ENCODE assay signal across 24 mouse cellular contexts in the genomic region with DNA sequence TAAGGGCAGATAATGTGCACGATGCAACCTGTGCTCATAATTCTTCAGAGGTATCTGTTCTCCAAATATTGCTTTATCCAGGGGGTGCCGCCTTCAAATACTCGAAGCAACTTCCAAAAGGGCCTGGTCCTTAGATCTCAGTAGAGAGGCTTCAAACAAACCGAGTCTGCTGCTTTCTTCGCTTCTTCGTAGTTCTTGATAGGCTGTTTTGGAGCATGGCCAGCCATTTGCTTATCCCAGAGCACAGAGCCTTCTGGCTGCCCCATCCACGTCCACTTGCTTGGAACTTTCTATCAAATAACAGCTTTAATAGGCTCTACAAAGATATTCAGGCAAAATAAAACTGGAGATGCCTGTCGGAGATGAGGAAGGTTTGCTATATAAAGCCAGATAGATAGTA. TPM values are rescaled to one million over a fixed set of nuclear protein-coding genes. Genes with fewer than 3 reads are reported as not detected.
DNase-seq lines count a peak whose midpoint lies in the region; ATAC-seq lines count a peak whose summit lies in the region.
"Had no signal": no experiment of that assay in that cellular context is flagged by ENCODE, and none has a peak within 500 bp of the region (broad histone marks: within the 10 kb centered on the region; RNA-seq: fewer than 3 reads in every experiment).

No protein-coding gene starts in this region.

- no peak overlapping the region for H3K9ac ChIP-seq in kidney, embryonic 16.5 days (replicated peaks; ENCODE audit: low read length)
- H3K9ac ChIP-seq: embryonic facial prominence, embryonic 13.5 days; heart, embryonic 15.5 days; hindbrain, embryonic 14.5 days had no signal

- no peak overlapping the region for H3K4me3 ChIP-seq in kidney, embryonic 16.5 days (ENCODE audit: low read length)
- H3K4me3 ChIP-seq: embryonic facial prominence, embryonic 13.5 days; forebrain, embryonic 10.5 days; gastrocnemius, adult 2 months; heart, embryonic 15.5 days; hindbrain, embryonic 10.5 days had no signal

- H3K9me3 ChIP-seq in kidney, embryonic 16.5 days (ENCODE audit: low read length): no peaks in the 10 kb centered on the region
- H3K9me3 ChIP-seq: embryonic facial prominence, embryonic 13.5 days; forebrain, embryonic 10.5 days; heart, embryonic 15.5 days; hindbrain, embryonic 10.5 days had no signal

- no peak overlapping the region for H3K27ac ChIP-seq in kidney, embryonic 16.5 days (ENCODE audit: low read length)
- H3K27ac ChIP-seq: embryonic facial prominence, embryonic 13.5 days; forebrain, embryonic 10.5 days; gastrocnemius, adult 2 months; heart, embryonic 15.5 days; hindbrain, embryonic 10.5 days; hindbrain, embryonic 14.5 days had no signal

- 57% methylated on average over 8 of the region's 8 CpGs for WGBS in kidney, embryonic 16.5 days

- peak; percentile 35 to 39 for DNase-seq in heart, adult 18-20 months
- DNase-seq in heart, adult 9 months (ENCODE audit: low spot score in 2 of 2): no peak
- DNase-seq in kidney, postnatal 10 days: peak; percentile 54
- DNase-seq in urinary bladder, postnatal 14 days (ENCODE audit: low spot score): peak; percentile 55
- DNase-seq in urinary bladder, adult 18-20 months (ENCODE audit: low spot score in 2 of 2): no peak
- no peak for DNase-seq in adrenal gland, postnatal 25 days
- DNase-seq: adrenal gland, postnatal 14 days; cerebellum, adult 18-20 months; cerebellum, adult 9-11 months; cerebellum, postnatal 36 days; gastrocnemius, adult 2 months; gastrocnemius, postnatal 25 days had no signal

- peaks cover 7% of the 10 kb centered on the region; the same call in 1 of the 2 replicates for H3K27me3 ChIP-seq in kidney, embryonic 16.5 days (ENCODE audit: insufficient read depth, low read length)
- H3K27me3 ChIP-seq: Patski had no signal

- no peak overlapping the region for H3K4me2 ChIP-seq in kidney, embryonic 16.5 days (replicated peaks; ENCODE audit: low read depth, low read length)
- H3K4me2 ChIP-seq: embryonic facial prominence, embryonic 13.5 days; heart, embryonic 11.5 days; heart, embryonic 15.5 days; hindbrain, embryonic 14.5 days had no signal

- ATAC-seq in kidney, embryonic 16.5 days (ENCODE audit: low FRiP score, low TSS enrichment): no peak
- ATAC-seq: activated CD4-positive, CD25-positive, alpha-beta regulatory T cell, adult 4 months; forebrain, embryonic 14.5 days; Patski had no signal

- peaks cover 6% of the 10 kb centered on the region; the same call in 1 of the 2 replicates for H3K4me1 ChIP-seq in kidney, embryonic 16.5 days (ENCODE audit: insufficient read depth, low read length)
- H3K4me1 ChIP-seq: heart, embryonic 15.5 days had no signal

- no peaks in the 10 kb centered on the region for H3K36me3 ChIP-seq in kidney, embryonic 16.5 days (ENCODE audit: insufficient read depth, low read length)
- H3K36me3 ChIP-seq: embryonic facial prominence, embryonic 13.5 days; forebrain, embryonic 10.5 days; heart, embryonic 15.5 days; hindbrain, embryonic 10.5 days had no signal

RNA-seq across cellular contexts. Expression of a gene that starts 58.6 kb away (rescaled TPM):
- 10 to 100 TPM; 49.2 to 52.5 TPM for total RNA-seq in heart, adult 18-20 months (2021)
- polyA plus RNA-seq in kidney, embryonic 16.5 days (2015; fragmentation: Nextera tagmentation; extraction: Ambion mirVana): 51.8 and 54.0 TPM in 2 replicates
- 71.5 and 101 TPM in 2 replicates for total RNA-seq in adrenal gland, postnatal 25 days (2021)
- total RNA-seq: granulocyte monocyte progenitor cell, adult 5-6 weeks; MEL had no signal

Comparison
In these comparisons a context has a peak if more than half of its experiments do, and no peak if none do; other contexts are left out.
1. DNase-seq: peak in heart, adult 18-20 months (2 of 2), kidney, postnatal 10 days (single experiment) and urinary bladder, postnatal 14 days (single experiment); none in heart, adult 9 months (0 of 2), urinary bladder, adult 18-20 months (0 of 2) and adrenal gland, postnatal 25 days (single experiment).